Mouse (Mus musculus) G1E (cell line): ENCODE results near the gene Adipor2.

Experiments used
- CTCF ChIP-seq: IDR thresholded peaks from 2 replicates; pipeline ENCODE4 v1.5.1; 2012; ENCODE audit warnings: low read depth, low read length, inconsistent platforms, mixed read lengths
- GATA1 ChIP-seq: IDR thresholded peaks from 2 replicates; pipeline ENCODE4 v1.6.1; 2012; ENCODE audit warnings: borderline replicate concordance, low read length, inconsistent platforms, mixed read lengths
- POLR2AphosphoS5 ChIP-seq: IDR thresholded peaks from 2 replicates; pipeline ENCODE4 v1.6.1; 2012; ENCODE audit warnings: low read depth, low read length, inconsistent platforms; ENCODE audit not compliant: insufficient replicate concordance

- TF ChIP-seq CTCF: no peak
- TF ChIP-seq GATA1: no peak
- TF ChIP-seq POLR2AphosphoS5: no peak
These were observed 15.8 kb downstream of the Adipor2 start for GRCm38 (mm10) chr6:119401545-119402304.
